Mouse (Mus musculus): ENCODE measurements around the gene Degs2. TPM values are rescaled to one million over a fixed set of nuclear protein-coding genes. Genes with fewer than 3 reads are reported as not detected.
A peak's percentile ranks its signal among the peaks of the same experiment; 100 is the strongest.

Gene Degs2
- polyA plus RNA-seq, 1 experiment = not detected

DNA sequence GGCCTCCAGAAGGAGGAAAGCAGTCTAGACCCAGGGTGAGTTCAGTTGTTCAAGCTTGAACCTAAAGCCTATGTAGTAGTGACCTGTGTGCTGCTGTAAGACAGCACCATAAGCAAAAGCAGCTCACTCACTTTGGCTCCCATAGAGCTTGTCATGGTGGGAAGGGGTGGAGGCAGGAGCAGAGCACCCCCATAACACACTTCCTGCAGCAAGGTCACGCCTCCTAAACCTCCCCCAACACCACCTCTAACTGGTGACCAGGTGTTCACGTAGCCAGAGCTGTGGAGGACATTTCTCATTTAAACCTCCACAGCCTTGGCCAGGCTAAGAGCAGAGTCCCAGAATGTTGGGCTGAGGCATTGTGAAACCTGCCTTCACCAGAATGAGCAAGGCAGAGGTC lies 30.6 kb downstream of the Degs2 start:
- Histone ChIP-seq H3K4me1 (ENCODE audit: control insufficient read depth, insufficient read depth, low read length) (no peaks in the 10 kb centered on the region), H3K4me3 (ENCODE audit: insufficient read depth, low read length) (no peak overlapping the region), H3K27ac (ENCODE audit: insufficient read depth, low read depth, low read length) (no peak overlapping the region)
- no peak for TF ChIP-seq CTCF (IDR thresholded peaks at IDR 0.05; ENCODE audit: low read depth, low read length)
- no peak for TF ChIP-seq POLR2A (IDR thresholded peaks at IDR 0.05; ENCODE audit: borderline replicate concordance, low read depth, low read length)

DNA sequence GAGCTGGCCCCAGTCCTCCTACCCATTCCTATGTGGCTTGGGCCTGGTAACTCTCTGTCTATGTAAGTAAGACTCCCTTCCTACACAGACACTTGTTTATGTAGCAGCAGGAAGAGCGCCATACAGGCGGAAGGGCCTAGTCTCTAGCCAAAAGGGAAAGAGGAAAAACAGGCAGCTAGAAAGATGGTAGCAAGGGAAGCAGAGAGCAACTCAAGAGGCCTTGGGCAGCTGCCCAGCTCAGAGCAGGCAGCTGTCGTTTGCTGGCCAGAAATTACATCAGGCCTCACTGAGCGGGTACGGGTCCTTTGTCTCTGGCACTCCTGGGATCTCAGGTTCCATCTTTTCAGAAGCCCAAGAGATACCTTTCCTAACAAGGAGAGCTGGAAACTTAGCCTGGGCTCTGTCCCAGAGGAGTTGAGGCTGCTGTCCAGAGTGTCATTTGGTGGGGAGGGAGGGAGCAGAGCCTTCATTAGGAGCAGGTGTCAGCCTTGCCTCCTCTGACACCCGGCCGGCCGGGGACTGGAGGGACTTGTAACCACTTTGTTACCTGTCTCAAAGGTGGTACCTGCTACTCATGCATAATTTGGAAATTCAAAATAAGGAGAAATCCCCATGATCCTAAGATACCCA lies 33.4 kb downstream of the Degs2 start:
- TF ChIP-seq POLR2A (IDR thresholded peaks at IDR 0.05; ENCODE audit: borderline replicate concordance, low read depth, low read length) (no peak), CTCF (IDR thresholded peaks at IDR 0.05; ENCODE audit: low read depth, low read length) (no peak)
- no peaks in the 10 kb centered on the region for H3K4me1 ChIP-seq (ENCODE audit: control insufficient read depth, insufficient read depth, low read length)

DNA sequence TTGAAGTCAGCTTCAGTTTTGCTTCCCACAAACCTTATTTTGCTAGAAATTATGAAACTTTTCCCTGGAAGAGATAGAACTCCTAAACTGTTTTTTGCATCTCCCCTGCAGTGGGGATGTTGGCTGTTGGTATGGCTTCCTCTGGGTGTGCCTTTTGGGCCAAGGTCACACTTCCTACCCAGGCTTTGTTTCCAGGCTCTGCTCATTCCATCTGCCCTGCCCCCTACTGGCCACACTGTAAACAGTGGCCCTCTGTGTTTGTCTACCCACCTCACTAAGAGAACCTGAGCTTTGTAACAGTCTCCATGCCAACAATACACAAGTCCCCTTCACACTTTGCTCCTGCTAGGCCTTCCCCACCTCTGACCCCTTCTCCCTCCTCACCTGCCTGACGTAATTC lies 44.8 kb downstream of the Degs2 start:
- Histone ChIP-seq H3K4me3 (ENCODE audit: insufficient read depth, low read length) (no peak overlapping the region), H3K4me1 (ENCODE audit: control insufficient read depth, insufficient read depth, low read length) (peaks cover 4% of the 10 kb centered on the region; the same call in 1 of the 2 replicates), H3K27ac (ENCODE audit: insufficient read depth, low read depth, low read length) (no peak overlapping the region)
- TF ChIP-seq CTCF (IDR thresholded peaks at IDR 0.05; ENCODE audit: low read depth, low read length) (peak; percentile 62), POLR2A (IDR thresholded peaks at IDR 0.05; ENCODE audit: borderline replicate concordance, low read depth, low read length) (no peak)

More for the DNA sequence above, 33.4 kb downstream of the Degs2 start:
- Histone ChIP-seq H3K4me3 (ENCODE audit: insufficient read depth, low read length) (no peak overlapping the region), H3K27ac (ENCODE audit: insufficient read depth, low read depth, low read length) (no peak overlapping the region)

DNA sequence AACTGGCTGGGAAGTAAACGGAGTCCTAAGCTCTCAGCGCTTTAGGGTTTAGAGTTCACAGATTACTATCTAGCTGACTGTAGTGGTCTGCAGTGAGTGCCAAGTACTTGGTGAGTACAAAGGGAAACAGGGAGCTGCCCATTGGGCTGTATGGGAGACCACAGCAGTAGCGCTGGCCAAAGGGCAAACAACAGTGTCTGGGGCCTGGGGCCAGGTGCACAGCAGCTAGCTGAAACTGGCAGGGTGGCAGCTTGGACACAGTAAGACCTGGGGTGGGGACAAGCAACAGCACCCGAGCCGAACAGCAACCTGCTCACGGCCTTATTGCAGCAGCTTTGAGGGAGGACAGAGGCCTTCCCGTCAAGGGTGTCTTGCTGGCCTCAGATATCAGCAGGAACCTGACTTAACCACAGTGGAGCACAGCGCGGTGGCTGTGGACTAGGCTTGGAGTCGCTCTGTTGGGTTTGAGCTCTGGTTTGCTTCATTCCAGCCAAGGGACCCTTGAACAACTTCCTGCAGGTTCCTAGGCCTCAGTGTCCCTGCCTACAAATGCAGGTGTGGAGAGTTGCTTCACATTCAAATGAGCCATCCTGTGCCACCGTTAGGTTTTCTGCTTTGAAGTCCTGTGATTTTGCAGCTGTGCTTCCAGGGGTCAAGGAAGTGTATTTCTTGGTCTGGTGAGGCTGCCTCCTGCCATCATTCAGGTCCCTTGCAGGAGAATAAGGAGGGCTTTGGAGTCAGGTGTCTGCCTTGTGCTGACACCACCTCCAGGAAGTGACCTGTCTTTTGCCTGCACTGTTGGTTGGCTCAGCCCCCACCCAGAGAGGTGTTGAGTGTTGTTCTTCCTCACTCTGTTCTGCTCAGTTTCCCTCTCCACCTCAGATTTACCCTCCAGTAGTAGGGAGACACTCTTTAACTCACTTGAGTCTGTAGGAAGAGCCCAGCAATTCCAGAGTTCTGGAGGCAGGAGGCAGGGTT lies 48.5 kb downstream of the Degs2 start:
- Histone ChIP-seq H3K4me1 (ENCODE audit: control insufficient read depth, insufficient read depth, low read length) (peaks cover 15% of the 10 kb centered on the region), H3K27ac (ENCODE audit: insufficient read depth, low read depth, low read length) (no peak overlapping the region), H3K4me3 (ENCODE audit: insufficient read depth, low read length) (no peak overlapping the region)
- TF ChIP-seq CTCF (IDR thresholded peaks at IDR 0.05; ENCODE audit: low read depth, low read length) = no peak
- TF ChIP-seq POLR2A (IDR thresholded peaks at IDR 0.05; ENCODE audit: borderline replicate concordance, low read depth, low read length) = no peak

DNA sequence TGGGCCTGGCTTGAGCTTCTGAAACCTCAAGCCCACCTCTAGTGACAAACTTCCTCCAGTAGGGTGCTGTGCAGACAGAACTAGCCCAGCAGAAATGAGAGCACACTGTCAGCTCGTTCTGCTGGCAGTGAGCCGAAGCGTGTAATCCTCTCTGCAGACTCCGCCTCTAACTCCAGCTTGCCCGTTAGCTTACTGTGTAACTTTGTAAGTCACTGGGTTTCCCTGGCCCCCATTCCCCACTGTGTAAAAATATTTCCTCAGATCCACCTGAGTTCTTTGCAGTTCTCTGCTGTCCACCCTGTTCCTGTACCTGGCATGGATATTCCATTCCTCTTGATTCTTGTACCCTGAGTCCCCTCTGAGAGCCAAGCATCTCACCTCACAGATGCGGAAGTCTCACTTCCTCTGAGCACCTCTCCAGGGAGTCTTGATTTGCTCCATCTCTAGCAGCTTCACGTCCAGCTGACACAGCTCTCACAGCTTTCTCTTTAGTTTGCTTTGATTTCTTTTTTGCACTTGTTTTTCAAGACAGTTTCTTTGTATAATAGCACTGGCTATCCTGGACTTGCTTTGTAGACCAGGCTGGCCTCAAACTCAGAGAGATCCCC lies 51.0 kb downstream of the Degs2 start:
- Histone ChIP-seq H3K4me1 (ENCODE audit: control insufficient read depth, insufficient read depth, low read length) (peaks cover 10% of the 10 kb centered on the region), H3K4me3 (ENCODE audit: insufficient read depth, low read length) (no peak overlapping the region), H3K27ac (ENCODE audit: insufficient read depth, low read depth, low read length) (peak overlapping the region; percentile 47)
- TF ChIP-seq POLR2A (IDR thresholded peaks at IDR 0.05; ENCODE audit: borderline replicate concordance, low read depth, low read length) (no peak), CTCF (IDR thresholded peaks at IDR 0.05; ENCODE audit: low read depth, low read length) (no peak)

DNA sequence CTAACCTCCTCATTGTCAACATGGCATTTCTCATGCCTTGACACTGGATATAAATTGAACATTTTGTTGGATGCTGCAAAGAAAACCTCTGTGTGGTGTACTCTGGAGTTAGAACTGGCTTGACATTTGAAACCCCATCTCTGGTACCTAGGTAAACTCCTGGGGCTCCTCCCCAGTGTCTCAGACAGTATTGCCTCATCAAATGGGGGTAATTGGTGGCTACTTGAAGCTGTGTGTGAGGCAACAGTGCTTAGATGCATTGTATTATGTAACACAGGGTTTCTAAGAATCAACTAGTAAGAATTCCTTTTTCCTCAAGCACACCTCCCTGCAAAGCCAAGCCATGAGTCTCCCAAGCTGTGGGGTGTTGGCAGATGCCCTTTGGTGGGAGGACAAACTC lies 54.3 kb downstream of the Degs2 start:
- peaks cover 10% of the 10 kb centered on the region for H3K4me1 ChIP-seq (ENCODE audit: control insufficient read depth, insufficient read depth, low read length)
- no peak overlapping the region for H3K27ac ChIP-seq (ENCODE audit: insufficient read depth, low read depth, low read length)
- TF ChIP-seq CTCF (IDR thresholded peaks at IDR 0.05; ENCODE audit: low read depth, low read length) (no peak), POLR2A (IDR thresholded peaks at IDR 0.05; ENCODE audit: borderline replicate concordance, low read depth, low read length) (no peak)
- H3K4me3 ChIP-seq (ENCODE audit: insufficient read depth, low read length) = no peak overlapping the region

DNA sequence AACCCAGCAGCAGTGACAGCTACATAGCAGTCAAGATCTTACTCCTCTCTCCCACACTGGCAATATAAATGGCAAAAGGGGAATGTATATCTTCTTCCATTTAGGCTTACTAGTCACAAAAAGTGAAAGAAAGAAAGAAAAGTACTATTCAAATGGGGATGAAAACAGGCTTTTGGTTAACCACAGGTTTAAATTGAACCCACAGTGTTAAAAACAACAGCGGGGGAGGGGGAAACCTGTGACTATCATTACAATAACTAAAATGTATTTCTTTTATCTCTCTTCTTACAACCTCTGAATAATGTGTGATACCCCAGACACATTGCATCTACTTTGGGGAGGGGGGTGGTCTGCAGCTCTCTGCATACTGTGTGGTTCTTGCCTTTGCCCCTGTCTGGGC lies 55.9 kb downstream of the Degs2 start:
- no peak overlapping the region for H3K4me3 ChIP-seq (ENCODE audit: insufficient read depth, low read length)
- peaks cover 16% of the 10 kb centered on the region for H3K4me1 ChIP-seq (ENCODE audit: control insufficient read depth, insufficient read depth, low read length)
- TF ChIP-seq POLR2A (IDR thresholded peaks at IDR 0.05; ENCODE audit: borderline replicate concordance, low read depth, low read length) (no peak), CTCF (IDR thresholded peaks at IDR 0.05; ENCODE audit: low read depth, low read length) (no peak)
- H3K27ac ChIP-seq (ENCODE audit: insufficient read depth, low read depth, low read length) = no peak overlapping the region

DNA sequence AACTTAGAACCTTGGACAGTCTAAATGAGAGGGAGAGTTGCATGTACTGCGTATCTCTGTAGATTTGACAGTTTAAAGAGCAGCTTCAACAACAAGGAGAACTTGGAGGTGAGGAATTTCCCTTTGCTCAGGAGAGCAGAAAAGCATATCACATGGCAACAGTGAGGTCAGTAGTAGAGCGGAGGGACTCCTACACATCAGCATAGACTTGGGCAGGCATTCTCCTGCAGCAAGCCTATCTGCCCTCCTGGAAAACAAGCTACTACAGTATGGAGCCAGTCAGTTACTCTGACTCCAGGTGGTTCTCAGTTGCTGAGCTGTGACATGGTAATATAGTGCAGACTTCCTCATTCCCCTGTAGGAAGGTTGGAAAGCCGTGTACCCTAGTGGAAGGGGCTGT lies 60.1 kb downstream of the Degs2 start:
- H3K27ac ChIP-seq (ENCODE audit: insufficient read depth, low read depth, low read length) = no peak overlapping the region
- no peak for TF ChIP-seq CTCF (IDR thresholded peaks at IDR 0.05; ENCODE audit: low read depth, low read length)
- no peak for TF ChIP-seq POLR2A (IDR thresholded peaks at IDR 0.05; ENCODE audit: borderline replicate concordance, low read depth, low read length)
- peaks cover 46% of the 10 kb centered on the region for H3K4me1 ChIP-seq (ENCODE audit: control insufficient read depth, insufficient read depth, low read length)
- no peak overlapping the region for H3K4me3 ChIP-seq (ENCODE audit: insufficient read depth, low read length)

DNA sequence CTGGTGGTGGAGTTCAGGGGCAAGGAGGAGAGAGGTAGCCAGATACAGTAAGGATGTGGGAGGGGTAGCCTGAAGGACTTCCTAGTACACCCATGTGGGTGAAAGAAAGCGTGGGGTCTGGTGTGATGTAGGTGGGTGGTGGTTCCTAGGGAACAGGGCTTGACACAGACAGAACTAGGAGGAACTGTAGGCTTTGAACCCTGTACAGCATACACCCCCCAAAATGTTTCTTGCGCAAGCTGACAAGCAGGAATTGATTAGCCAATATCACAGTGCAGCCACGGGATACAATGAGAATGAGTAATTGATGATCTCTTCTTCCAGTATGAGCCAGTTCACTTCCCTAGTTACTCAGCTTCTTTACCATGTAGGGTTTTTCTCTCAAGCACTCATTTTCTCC lies 63.0 kb downstream of the Degs2 start:
- Histone ChIP-seq H3K4me1 (ENCODE audit: control insufficient read depth, insufficient read depth, low read length) (peaks cover 63% of the 10 kb centered on the region), H3K4me3 (ENCODE audit: insufficient read depth, low read length) (no peak overlapping the region), H3K27ac (ENCODE audit: insufficient read depth, low read depth, low read length) (peak overlapping the region; percentile 96)
- no peak for TF ChIP-seq CTCF (IDR thresholded peaks at IDR 0.05; ENCODE audit: low read depth, low read length)
- no peak for TF ChIP-seq POLR2A (IDR thresholded peaks at IDR 0.05; ENCODE audit: borderline replicate concordance, low read depth, low read length)

All from bone marrow macrophage, adult 2 months (primary cell).